Mouse (Mus musculus) heart, adult 2 months (tissue): ENCODE results near the gene Ms4a8a.
"Not testable (repeated sequence)": the region's sequence is repeated elsewhere in the genome, so short reads cannot be mapped to it uniquely, and the experiment has no call there.

Experiments
- CTCF ChIP-seq: fragments of 200-600 bp; IDR thresholded peaks from 2 replicates; pipeline ENCODE4 v1.8.1; 2022; ENCODE audit warnings: antibody characterized with exemption, mild to moderate bottlenecking, moderate library complexity
- EP300 ChIP-seq: fragments of 200-500 bp; IDR thresholded peaks from 2 replicates; pipeline ENCODE4 v1.6.1; 2011; ENCODE audit warnings: low read depth, low read length, control low read depth; ENCODE audit not compliant: insufficient read depth
- POLR2A ChIP-seq: fragments of 200-500 bp; IDR thresholded peaks from 2 replicates; pipeline ENCODE4 v1.6.1; 2011; ENCODE audit warnings: mild to moderate bottlenecking, low read depth, low read length, control low read depth; ENCODE audit not compliant: insufficient read depth

DNA sequence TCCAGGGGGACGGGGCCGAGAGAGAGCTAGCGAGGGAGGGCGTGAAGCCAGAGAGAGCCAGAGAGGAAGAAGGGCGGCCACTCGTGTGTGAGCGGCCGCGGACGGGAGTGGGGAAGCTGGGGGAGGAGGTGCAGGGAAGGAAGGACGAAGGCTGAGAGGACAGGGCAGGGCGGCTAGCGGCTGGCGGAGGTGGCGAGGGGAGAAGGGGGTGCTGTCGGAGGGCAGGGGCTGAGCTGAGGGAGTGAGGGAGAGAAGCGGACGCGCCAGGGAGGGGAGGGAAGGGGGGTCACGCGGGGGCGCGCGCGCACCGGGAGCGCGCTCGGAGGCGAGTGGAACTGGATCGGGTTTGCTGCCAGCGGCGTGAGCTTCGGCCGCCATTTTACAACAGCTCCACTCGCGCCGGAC lies 40.1 kb upstream of the Ms4a8a start:
- not testable (repeated sequence) for TF ChIP-seq POLR2A, CTCF, EP300
